Mouse (Mus musculus): Measurements from ENCODE around the gene Ddah2.
A peak's percentile ranks its signal among the peaks of the same experiment; 100 is the strongest.

Gene Ddah2

GRCm38 (mm10) chr17:35079778-35080177 lies 20.9 kb downstream of the Ddah2 start:
- no peak for DNase-seq

DNA sequence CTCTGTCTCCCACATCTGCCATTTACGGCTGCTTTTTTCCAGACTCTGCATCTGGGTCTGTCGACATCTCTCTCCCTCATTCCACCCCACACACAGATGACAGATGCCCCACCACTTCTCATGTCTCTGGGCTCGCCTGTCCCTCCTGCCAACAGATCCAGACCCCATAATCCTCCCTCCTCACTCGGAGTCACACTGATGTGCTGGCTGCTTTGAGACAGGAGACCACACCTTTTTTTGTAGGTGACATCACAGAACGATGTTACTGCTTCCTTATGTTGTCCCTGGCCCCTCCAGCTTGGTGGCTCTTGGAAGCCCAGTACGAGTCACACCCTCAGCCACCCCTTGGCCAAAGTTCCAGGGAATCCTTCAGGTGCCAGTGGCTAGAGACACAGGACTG lies 21.4 kb downstream of the Ddah2 start:
- DNase-seq: no peak

- no peak for DNase-seq
These were observed 21.9 kb downstream of the Ddah2 start for GRCm38 (mm10) chr17:35080710-35081109.

- DNase-seq: peak; percentile 86
These were observed 24.2 kb downstream of the Ddah2 start for GRCm38 (mm10) chr17:35082841-35083576.

DNA sequence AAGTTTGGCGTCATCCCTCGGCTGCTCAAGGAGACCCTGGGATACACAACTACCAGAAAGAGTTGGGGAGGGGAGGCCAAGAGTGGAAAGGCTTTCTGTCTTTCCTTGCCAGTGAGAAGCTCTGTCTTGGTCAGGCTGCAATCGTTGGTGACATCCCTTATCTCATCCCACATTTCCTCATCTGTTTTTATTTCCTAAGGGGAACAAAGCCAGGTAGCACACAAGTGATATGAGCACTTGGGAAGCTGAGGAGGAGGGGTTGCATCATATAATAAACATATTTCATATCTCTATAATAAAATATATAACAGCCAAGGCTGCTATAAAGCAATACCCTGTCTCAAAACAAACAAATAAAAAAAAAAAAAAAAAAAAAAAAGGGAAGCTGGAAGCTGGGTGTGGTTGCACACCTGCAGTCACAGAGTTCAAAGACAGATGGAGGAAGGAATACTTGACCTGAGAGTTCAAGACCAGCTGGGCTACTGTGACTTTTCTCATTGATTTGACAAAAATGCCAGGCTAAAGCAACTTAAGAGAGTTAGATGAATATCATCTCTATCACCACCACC lies 25.2 kb downstream of the Ddah2 start:
- no peak for DNase-seq

DNA sequence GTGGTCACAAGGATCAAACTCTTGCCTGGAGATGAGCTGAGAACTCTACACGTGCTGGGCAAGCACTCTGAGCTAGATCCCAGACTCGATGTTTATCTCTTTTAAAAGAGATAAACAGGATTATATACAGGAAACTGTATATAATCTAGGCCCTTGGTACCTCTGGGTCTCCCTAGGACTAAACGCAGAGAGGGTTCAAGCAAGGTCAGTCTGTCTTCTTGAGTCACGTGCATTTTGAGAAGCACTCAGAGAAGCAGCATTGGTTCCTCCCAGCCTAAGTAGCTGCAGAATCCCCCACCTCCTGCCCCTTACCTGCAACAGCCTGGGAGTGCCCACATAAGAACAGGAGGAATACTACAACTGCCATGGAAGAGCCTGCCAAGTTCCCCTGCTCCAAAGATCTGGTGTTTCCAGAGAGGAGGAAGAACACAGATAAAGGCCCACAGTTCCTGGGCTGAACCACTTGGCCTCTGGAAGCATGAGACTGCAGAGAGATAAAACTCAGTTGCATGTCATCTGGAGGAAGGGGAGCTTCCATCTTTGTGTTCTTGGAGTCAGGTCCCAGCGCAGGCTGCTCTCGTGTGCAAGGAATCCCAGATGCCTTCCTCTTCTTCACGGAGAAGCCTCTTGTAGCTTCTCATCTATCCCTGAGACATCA lies 26.5 kb downstream of the Ddah2 start, which contains the start of gene Ly6g6f:
Gene Ly6g6f (minus strand): TSS at position 403 of the 658 bp plus-strand sequence.
- no peak for DNase-seq

GRCm38 (mm10) chr17:35088151-35088550 lies 29.3 kb downstream of the Ddah2 start:
- no peak for DNase-seq

DNA sequence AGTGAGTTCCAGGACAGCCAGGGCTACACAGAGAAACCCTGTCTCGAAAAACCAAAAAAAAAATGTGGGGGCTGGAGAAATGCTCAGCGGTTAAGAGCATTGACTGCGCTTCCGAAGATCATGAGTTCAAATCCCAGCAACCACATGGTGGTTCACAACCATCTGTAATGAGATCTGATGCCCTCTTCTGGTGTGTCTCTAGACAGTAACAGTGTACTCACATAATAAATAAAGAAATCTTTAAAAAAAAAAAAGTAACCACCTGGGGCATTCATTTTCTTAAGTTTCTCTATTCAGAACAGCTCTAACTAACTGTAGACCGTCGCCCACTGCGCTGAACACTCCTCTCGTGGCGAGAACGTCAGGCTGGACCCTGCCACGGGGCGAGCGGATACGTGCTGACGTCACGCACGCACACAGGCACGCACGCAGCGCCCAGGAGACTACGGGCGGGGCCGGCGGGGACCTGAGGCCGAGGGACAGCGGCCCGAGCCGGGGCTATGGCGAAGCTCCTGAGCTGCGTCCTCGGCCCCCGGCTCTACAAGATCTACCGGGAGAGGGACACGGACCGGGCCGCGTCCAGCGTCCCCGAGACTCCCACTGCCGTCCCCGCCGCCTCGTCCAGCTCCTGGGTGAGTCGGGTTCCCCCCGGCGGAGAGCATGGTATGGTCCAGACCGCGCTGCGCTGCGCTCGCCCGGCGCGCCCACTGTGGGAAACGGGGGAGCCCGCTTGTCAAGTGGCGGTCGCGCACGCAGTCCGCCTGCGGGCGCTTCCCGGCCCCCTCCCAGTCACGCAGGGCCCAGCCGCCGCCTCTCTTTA lies 30.2 kb downstream of the Ddah2 start, which contains the start of gene Abhd16a:
Gene Abhd16a (plus strand): TSS at position 439 of the 820 bp plus-strand sequence.
- DNase-seq: peak; percentile 96

DNA sequence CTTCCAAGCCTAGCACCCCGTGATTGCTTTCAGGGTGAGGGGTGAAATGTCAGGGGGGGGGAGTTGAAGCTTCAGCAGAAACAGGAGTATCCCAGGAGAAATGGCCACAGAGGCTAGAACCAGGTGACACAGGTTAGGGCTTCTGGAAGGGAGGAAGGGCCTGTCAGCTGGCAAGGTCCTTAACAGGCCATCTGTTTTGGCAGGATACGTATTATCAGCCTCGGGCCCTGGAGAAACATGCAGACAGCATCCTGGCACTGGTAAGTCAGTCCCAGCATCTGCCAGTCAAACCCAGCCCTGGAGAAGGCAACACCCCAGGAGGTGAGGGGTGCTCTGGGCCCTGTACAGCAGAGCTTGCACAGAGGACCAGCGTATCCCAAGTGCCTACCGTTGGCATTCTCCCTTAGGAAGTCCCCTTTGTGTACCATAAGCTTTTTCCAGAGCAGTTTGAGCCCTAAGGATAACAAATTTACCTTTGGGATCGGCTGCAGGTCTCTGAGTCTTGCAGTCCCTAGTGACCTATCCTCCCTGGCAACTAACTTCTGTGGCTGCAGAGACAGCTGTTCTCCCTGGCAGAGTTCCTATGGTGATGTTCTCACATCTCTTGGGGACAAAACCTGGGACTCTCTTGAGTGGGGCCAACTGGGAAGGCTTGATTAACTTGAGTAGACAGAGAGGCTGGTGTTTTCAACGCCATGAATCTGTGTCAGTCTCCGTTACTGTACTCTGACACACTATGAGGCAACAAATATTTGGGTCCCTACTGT lies 31.5 kb downstream of the Ddah2 start:
- peak; percentile 96 for DNase-seq

DNA sequence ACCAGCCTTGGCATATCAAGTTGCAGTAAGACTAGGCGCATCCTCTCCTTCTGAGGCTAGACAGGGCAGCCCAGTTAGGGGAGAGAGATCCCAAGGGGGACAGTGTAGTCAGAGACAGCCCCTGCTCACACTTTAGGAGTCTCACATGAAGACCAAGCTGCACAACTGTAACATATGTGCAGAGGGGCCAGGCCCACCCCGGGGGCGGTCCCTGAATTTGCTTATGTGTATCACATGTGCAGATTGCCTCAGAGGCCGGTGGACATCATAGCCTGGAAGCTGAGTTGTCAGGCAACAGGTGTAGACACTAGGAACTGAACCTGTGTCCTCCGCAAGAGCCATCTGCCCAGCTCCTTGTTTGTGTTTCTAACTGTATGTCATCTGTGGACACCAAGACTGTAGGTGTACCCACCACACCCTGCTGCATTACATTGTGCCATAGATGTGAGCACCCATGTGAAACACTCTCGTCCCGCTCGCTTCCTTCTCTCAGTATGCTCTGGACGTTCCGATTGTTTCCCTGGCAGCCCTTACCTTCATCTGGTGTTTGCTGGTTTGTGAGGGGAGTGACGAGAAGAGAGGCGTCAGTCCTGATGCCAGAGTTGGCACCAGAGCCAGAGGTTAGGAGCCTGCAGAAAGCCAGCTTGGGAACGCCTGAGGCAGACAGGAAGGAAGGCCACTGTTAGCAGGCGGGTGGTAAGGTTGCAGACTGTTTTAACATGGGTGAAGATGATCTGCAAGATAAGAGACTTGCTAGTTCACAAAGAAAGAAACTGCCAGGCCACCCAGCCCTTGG lies 33.8 kb downstream of the Ddah2 start:
- DNase-seq: no peak

GRCm38 (mm10) chr17:35094475-35095365 lies 35.9 kb downstream of the Ddah2 start:
- no peak for DNase-seq

DNA sequence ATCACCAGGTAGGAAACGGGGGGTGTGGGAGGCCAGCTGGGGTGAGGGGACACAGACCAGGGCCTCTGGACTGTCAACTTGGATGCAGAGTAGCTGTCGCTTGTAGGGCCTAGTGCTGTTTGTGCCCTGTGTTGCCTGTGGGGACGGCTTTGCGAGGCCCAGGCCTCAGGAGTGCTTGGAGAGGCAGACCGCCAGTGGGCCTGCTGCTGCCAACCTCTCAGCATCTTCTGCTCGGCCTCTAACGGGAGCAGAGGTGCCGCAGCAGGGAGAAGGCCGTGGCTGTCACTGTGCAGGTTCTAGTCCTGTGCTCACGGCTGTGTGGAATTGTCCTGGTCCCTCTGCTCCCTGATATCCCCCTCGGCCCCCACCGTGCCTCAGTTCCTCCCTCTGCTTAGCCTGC lies 37.8 kb downstream of the Ddah2 start:
- DNase-seq: peak; percentile 68

DNA sequence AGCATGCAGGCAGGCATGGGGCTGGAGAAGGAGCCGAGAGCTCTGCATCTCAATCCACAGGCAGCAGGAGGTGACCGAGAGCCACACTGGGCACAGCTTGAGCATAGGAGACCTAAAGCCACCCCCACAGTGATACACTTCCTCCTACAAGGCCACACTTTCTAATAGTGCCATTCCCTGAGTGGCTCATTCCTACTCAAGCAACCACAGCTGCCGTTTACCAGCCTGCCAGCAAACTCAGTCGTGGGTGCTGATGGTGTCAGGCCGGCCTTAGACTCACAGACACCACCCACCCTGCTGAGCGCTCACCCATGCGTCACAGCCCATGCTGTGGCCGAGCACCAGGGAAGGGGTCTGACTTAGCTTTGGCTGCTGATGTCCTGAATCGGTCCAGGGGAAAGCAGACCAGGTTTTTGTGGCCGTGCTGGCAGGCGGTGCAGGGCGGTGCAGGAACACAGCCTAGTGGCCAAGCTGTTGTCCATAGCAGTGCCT lies 38.4 kb downstream of the Ddah2 start:
- DNase-seq: peak; percentile 76

DNA sequence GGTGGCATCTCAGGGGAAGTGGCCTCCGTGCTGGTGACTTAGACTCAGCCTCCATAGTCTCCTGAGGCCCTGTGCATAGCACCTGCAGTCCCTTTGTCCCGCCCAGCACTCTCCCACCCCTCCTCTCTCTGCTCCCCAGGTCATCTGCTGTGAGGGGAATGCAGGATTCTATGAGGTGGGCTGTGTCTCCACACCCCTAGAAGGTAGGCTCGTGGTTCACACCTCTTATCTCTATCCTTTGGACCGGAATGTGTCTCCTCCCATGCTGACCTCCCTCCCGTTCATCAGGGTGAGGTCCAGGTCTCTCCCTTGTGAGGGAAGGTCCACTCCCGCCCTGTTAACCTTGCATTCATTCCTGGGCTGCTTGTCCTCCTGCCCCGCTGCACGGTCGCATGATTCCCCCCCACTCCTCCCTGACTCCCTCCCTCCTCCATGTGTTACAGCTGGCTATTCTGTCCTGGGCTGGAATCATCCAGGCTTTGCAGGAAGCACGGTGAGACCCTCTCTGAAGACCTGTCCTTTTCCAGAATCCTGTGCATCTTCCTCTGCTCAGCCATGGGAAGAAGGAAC lies 41.4 kb downstream of the Ddah2 start:
- DNase-seq: no peak

DNA sequence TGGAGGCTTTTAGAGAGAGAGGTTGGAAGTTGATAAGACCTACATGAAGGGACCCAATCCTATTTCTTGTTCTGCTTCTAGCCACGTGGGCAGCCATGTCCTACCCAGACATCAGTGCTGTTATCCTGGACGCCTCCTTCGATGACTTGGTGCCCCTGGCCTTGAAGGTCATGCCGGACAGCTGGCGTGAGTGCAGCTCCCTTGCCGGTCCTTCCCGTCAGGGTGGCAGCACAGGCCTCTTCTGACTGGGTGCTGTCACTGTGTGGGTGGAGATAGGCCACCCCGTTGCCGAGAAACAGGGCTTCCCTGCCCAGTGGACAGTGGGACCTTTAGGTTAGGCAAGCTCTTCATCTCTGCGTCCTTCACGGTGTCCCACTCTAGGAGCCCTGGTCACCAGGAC lies 42.3 kb downstream of the Ddah2 start:
- DNase-seq: no peak

DNA sequence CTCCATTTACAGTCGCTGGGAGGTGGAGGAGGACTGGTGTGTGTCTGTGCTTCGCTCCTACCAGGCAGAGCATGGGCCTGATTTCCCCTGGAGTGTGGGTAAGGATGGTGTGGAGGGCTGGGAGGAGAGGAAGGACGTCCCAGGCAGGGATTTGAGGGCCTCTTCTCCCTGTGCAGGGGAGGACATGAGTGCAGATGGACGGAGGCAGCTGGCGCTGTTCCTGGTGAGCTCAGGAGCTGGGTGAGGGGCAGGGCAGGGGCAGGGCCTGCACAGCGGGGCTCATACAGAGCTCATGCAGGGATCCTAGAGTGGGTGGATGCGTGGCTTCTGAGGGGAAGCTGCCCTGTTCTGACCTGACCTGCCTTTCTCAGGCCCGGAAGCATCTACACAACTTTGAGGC lies 43.5 kb downstream of the Ddah2 start:
- no peak for DNase-seq

DNA sequence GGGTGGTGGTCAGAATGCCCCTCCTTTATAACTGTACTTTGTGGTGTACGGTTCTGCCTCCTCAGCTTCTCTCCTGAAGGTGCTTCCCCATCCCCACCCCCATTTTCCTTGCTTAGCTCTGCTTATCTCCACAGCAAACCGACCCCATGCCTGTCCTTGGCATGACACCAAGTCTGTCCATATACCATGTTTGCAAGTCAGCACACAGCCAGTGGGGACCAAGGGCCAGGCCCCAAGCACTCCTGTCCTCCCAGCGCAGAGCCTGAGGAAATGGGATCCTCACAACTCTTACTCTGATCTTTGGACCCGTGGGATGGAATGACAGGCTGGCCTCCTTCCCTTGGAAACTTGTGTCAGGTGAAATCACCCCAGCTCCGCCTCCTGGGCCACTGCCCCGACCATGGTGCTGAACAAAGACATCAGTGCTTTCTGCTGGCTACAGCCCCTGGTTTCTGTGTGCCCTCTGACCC lies 44.4 kb downstream of the Ddah2 start:
- DNase-seq: no peak

DNA sequence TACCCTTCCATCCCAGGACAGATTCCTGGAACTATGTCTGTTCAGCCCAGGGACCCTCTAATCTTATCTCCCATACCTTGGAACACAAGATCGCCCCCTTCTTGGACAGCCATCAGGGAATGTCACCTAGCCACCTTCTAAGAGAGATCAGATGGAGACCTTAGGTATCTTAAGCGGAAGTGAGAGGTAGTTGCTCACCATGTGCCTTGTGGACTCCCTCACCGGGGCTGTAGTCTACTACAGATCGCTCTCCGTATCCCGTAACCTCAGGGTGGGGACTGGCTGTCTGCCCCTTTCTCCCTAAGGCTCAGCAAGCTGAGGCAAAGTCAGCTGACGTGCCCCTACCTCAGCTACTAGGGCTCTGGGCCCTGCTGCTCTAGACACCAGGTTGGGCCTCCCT lies 45.2 kb downstream of the Ddah2 start:
- DNase-seq: no peak

DNA sequence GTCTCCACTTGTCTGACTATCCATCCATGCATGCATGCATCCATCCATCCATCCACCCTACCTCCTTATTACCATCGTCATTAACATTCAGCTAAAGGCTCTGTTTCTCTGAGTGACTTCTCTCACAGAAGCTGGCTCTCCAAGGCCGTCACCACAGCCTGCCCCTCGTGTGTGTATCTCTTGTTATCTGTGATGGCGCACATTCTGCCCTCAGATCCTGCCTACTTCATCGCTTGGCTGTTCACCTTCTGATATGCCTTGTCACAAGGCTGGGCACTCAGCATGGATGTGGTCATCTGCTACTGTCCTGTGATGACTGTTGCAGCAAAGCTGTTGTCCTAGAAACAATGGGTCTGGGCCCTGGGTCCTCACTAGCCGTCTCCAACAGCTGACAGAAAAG lies 45.9 kb downstream of the Ddah2 start:
- no peak for DNase-seq

Measured in cerebellum, adult 11-12 months (tissue).